Mouse (Mus musculus): ENCODE results near the gene Gm20388. TPM values are rescaled to one million over a fixed set of nuclear protein-coding genes. Genes with fewer than 3 reads are reported as not detected.

Gm20388 gene
- polyA plus RNA-seq, 1 experiment from 2014 or later: 5.5 TPM

- Histone ChIP-seq H3K9me3 (no peaks in the 10 kb centered on the region), H3K4me3 (no peak overlapping the region), H3K4me2 (no peak overlapping the region), H3K9ac (no peak overlapping the region), H3K36me3 (peaks cover 22% of the 10 kb centered on the region), H3K4me1 (no peaks in the 10 kb centered on the region), H3K27me3 (no peaks in the 10 kb centered on the region), H3K27ac (no peak overlapping the region)
- no peak for ATAC-seq (ENCODE audit: borderline replicate concordance, extremely low read depth, low FRiP score, low TSS enrichment)
- WGBS: 82% methylated on average over 16 of the region's 16 CpGs
Measured at GRCm38 (mm10) chr8:121558538-121558937, 1647.9 kb downstream of the Gm20388 start.

- H3K27ac ChIP-seq: no peak overlapping the region
- no peaks in the 10 kb centered on the region for H3K9me3 ChIP-seq
- no peaks in the 10 kb centered on the region for H3K4me1 ChIP-seq
- WGBS: 88% methylated on average over 12 of the region's 12 CpGs
- H3K27me3 ChIP-seq: no peaks in the 10 kb centered on the region
- H3K9ac ChIP-seq: no peak overlapping the region
- H3K36me3 ChIP-seq: peaks cover 11% of the 10 kb centered on the region
- no peak overlapping the region for H3K4me3 ChIP-seq
- no peak overlapping the region for H3K4me2 ChIP-seq
- no peak for ATAC-seq (ENCODE audit: borderline replicate concordance, extremely low read depth, low FRiP score, low TSS enrichment)
Measured at GRCm38 (mm10) chr8:121559801-121560200, 1649.2 kb downstream of the Gm20388 start.

- Histone ChIP-seq H3K36me3 (peaks cover 7% of the 10 kb centered on the region; the same call in 1 of the 2 replicates), H3K4me2 (no peak overlapping the region), H3K27me3 (no peaks in the 10 kb centered on the region), H3K27ac (no peak overlapping the region), H3K4me1 (no peaks in the 10 kb centered on the region), H3K9me3 (no peaks in the 10 kb centered on the region), H3K9ac (no peak overlapping the region), H3K4me3 (no peak overlapping the region)
- 91% methylated on average over 7 of the region's 7 CpGs for WGBS
- no peak for ATAC-seq (ENCODE audit: borderline replicate concordance, extremely low read depth, low FRiP score, low TSS enrichment)
Measured at GRCm38 (mm10) chr8:121560432-121561100, 1649.9 kb downstream of the Gm20388 start.

GRCm38 (mm10) chr8:121561636-121562345, 1651.2 kb downstream of the Gm20388 start:
- 72% methylated on average over 15 of the region's 16 CpGs for WGBS

GRCm38 (mm10) chr8:121562941-121563351, 1652.3 kb downstream of the Gm20388 start:
- no peaks in the 10 kb centered on the region for H3K4me1 ChIP-seq
- H3K4me2 ChIP-seq: no peak overlapping the region
- H3K36me3 ChIP-seq: peaks cover 7% of the 10 kb centered on the region; the same call in 1 of the 2 replicates
- H3K27me3 ChIP-seq: no peaks in the 10 kb centered on the region
- no peak for ATAC-seq (ENCODE audit: borderline replicate concordance, extremely low read depth, low FRiP score, low TSS enrichment)
- H3K9me3 ChIP-seq: no peaks in the 10 kb centered on the region
- no peak overlapping the region for H3K4me3 ChIP-seq
- no peak overlapping the region for H3K27ac ChIP-seq
- no peak overlapping the region for H3K9ac ChIP-seq
- 61% methylated on average over 9 of the region's 9 CpGs for WGBS

More at GRCm38 (mm10) chr8:121561636-121562345, 1651.2 kb downstream of the Gm20388 start:
- Histone ChIP-seq H3K27me3 (no peaks in the 10 kb centered on the region), H3K9me3 (no peaks in the 10 kb centered on the region), H3K36me3 (peaks cover 7% of the 10 kb centered on the region; the same call in 1 of the 2 replicates), H3K4me2 (no peak overlapping the region), H3K4me1 (no peaks in the 10 kb centered on the region), H3K9ac (no peak overlapping the region), H3K27ac (no peak overlapping the region), H3K4me3 (no peak overlapping the region)
- no peak for ATAC-seq (ENCODE audit: borderline replicate concordance, extremely low read depth, low FRiP score, low TSS enrichment)

- no peak overlapping the region for H3K9ac ChIP-seq
- 63% methylated on average over 6 of the region's 6 CpGs for WGBS
- peaks cover 7% of the 10 kb centered on the region; the same call in 1 of the 2 replicates for H3K36me3 ChIP-seq
- no peak for ATAC-seq (ENCODE audit: borderline replicate concordance, extremely low read depth, low FRiP score, low TSS enrichment)
- H3K4me3 ChIP-seq: no peak overlapping the region
- H3K9me3 ChIP-seq: no peaks in the 10 kb centered on the region
- no peaks in the 10 kb centered on the region for H3K27me3 ChIP-seq
- no peak overlapping the region for H3K27ac ChIP-seq
- H3K4me2 ChIP-seq: no peak overlapping the region
- 0 out of 2 replicates have a peak, but pooled peaks cover 6% of the 10 kb centered on the region for H3K4me1 ChIP-seq
Measured at GRCm38 (mm10) chr8:121563701-121564100, 1653.1 kb downstream of the Gm20388 start.

GRCm38 (mm10) chr8:121568321-121568720, 1657.7 kb downstream of the Gm20388 start:
- ATAC-seq (ENCODE audit: borderline replicate concordance, extremely low read depth, low FRiP score, low TSS enrichment): no peak
- WGBS: 62% methylated on average over 6 of the region's 6 CpGs
- no peak overlapping the region for H3K4me2 ChIP-seq
- no peaks in the 10 kb centered on the region for H3K36me3 ChIP-seq
- H3K4me3 ChIP-seq: no peak overlapping the region
- H3K4me1 ChIP-seq: peaks cover 28% of the 10 kb centered on the region
- no peak overlapping the region for H3K27ac ChIP-seq
- no peak overlapping the region for H3K9ac ChIP-seq
- H3K27me3 ChIP-seq: no peaks in the 10 kb centered on the region
- no peaks in the 10 kb centered on the region for H3K9me3 ChIP-seq

GRCm38 (mm10) chr8:121570335-121570734, 1659.7 kb downstream of the Gm20388 start:
- Histone ChIP-seq H3K27me3 (no peaks in the 10 kb centered on the region), H3K36me3 (no peaks in the 10 kb centered on the region), H3K4me2 (peak overlapping the region; percentile 49), H3K9ac (no peak overlapping the region), H3K4me3 (peak overlapping the region; percentile 23), H3K4me1 (peaks cover 34% of the 10 kb centered on the region), H3K9me3 (no peaks in the 10 kb centered on the region), H3K27ac (peak overlapping the region; percentile 16)
- ATAC-seq (ENCODE audit: borderline replicate concordance, extremely low read depth, low FRiP score, low TSS enrichment): no peak; the same call in 1 of the 2 replicates
- 46% methylated on average over 21 of the region's 21 CpGs for WGBS

GRCm38 (mm10) chr8:121570801-121571200, 1660.2 kb downstream of the Gm20388 start:
- Histone ChIP-seq H3K4me2 (peak overlapping the region; percentile 49), H3K27me3 (no peaks in the 10 kb centered on the region), H3K4me3 (peak overlapping the region; percentile 23), H3K27ac (peak overlapping the region; percentile 16), H3K4me1 (peaks cover 34% of the 10 kb centered on the region), H3K9me3 (no peaks in the 10 kb centered on the region), H3K36me3 (no peaks in the 10 kb centered on the region), H3K9ac (no peak overlapping the region)
- ATAC-seq (ENCODE audit: borderline replicate concordance, extremely low read depth, low FRiP score, low TSS enrichment): no peak
- WGBS: 54% methylated on average over 17 of the region's 17 CpGs

GRCm38 (mm10) chr8:121572121-121572520, 1661.5 kb downstream of the Gm20388 start:
- no peak for ATAC-seq (ENCODE audit: borderline replicate concordance, extremely low read depth, low FRiP score, low TSS enrichment)
- no peak overlapping the region for H3K27ac ChIP-seq
- WGBS: 66% methylated on average over 7 of the region's 7 CpGs
- no peak overlapping the region for H3K4me3 ChIP-seq
- no peaks in the 10 kb centered on the region for H3K36me3 ChIP-seq
- no peak overlapping the region for H3K9ac ChIP-seq
- H3K4me1 ChIP-seq: peaks cover 41% of the 10 kb centered on the region
- H3K4me2 ChIP-seq: no peak overlapping the region
- no peaks in the 10 kb centered on the region for H3K27me3 ChIP-seq
- no peaks in the 10 kb centered on the region for H3K9me3 ChIP-seq

- Histone ChIP-seq H3K27ac (no peak overlapping the region), H3K36me3 (no peaks in the 10 kb centered on the region), H3K4me3 (no peak overlapping the region), H3K4me2 (no peak overlapping the region), H3K27me3 (no peaks in the 10 kb centered on the region), H3K4me1 (peaks cover 48% of the 10 kb centered on the region), H3K9ac (no peak overlapping the region), H3K9me3 (no peaks in the 10 kb centered on the region)
- WGBS: 20% methylated on average over 3 of the region's 3 CpGs
- peak; percentile 44; the same call in 1 of the 2 replicates for ATAC-seq (ENCODE audit: borderline replicate concordance, extremely low read depth, low FRiP score, low TSS enrichment)
Measured at GRCm38 (mm10) chr8:121573275-121573674, 1662.6 kb downstream of the Gm20388 start.

GRCm38 (mm10) chr8:121575661-121576060, 1665.0 kb downstream of the Gm20388 start:
- Histone ChIP-seq H3K36me3 (no peaks in the 10 kb centered on the region), H3K4me1 (peaks cover 42% of the 10 kb centered on the region), H3K4me3 (no peak overlapping the region), H3K4me2 (no peak overlapping the region), H3K9ac (no peak overlapping the region), H3K9me3 (no peaks in the 10 kb centered on the region), H3K27ac (no peak overlapping the region), H3K27me3 (no peaks in the 10 kb centered on the region)
- ATAC-seq (ENCODE audit: borderline replicate concordance, extremely low read depth, low FRiP score, low TSS enrichment): no peak
- WGBS: 84% methylated on average over 3 of the region's 3 CpGs

All from lung, embryonic 15.5 days (tissue).